Mouse (Mus musculus) liver, embryonic 16.5 days (tissue): ENCODE measurements at regions not wholly inside any gene's neighbourhood (a gene's known extent, or its start where the extent isn't known, plus 50 kb on each side); places are given as distances from the start of the nearest gene placed in this dataset.

Experiments used
- ATAC-seq: fragments of 200-750 bp; cut with Nextera tagmentation; 2 replicates; pipeline ENCODE4 v1.8.0; 2017; ENCODE audit warnings: low read depth, mild to moderate bottlenecking, moderate number of reproducible peaks, moderate library complexity
- H3K27ac ChIP-seq: fragments of 300-500 bp; sonication (generic); 2 replicates; pipeline ENCODE4 v1.5.1; 2014; ENCODE audit warnings: mild to moderate bottlenecking, low read length
- H3K27me3 ChIP-seq: fragments of 300-500 bp; sonication (generic); 2 replicates; pipeline ENCODE4 v1.6.1; 2014; ENCODE audit warnings: low read depth, low read length, mixed read lengths; ENCODE audit not compliant: control insufficient read depth, insufficient read depth
- H3K36me3 ChIP-seq: fragments of 300-500 bp; sonication (generic); 2 replicates; pipeline ENCODE4 v1.6.1; 2014; ENCODE audit warnings: mild to moderate bottlenecking; ENCODE audit not compliant: control insufficient read depth, insufficient read depth
- H3K4me1 ChIP-seq: fragments of 300-500 bp; sonication (generic); 2 replicates; pipeline ENCODE4 v1.6.1; 2014; ENCODE audit warnings: low read depth, low read length, mixed read lengths; ENCODE audit not compliant: control insufficient read depth
- H3K4me2 ChIP-seq: fragments of 300-500 bp; sonication (generic); 2 replicates; pipeline ENCODE4 v1.6.1; 2014; ENCODE audit warnings: low read depth, low read length, mixed read lengths
- H3K4me3 ChIP-seq: fragments of 300-500 bp; sonication (generic); 2 replicates; pipeline ENCODE4 v1.5.1; 2014; ENCODE audit warnings: low read depth, mild to moderate bottlenecking, low read length
- H3K9ac ChIP-seq: fragments of 300-500 bp; sonication (generic); 2 replicates; pipeline ENCODE4 v1.6.1; 2014; ENCODE audit warnings: low read depth, low read length
- H3K9me3 ChIP-seq: fragments of 300-500 bp; sonication (generic); replicated peaks from 2 replicates; pipeline ENCODE4 v1.6.1; 2016; ENCODE audit warnings: low read length; ENCODE audit not compliant: control insufficient read depth
- WGBS: fragments of 180-500 bp; shearing (Covaris S2); extraction: QIAGEN DNeasy Blood & Tissue Kit; methylation state at CpG from one replicate; pipeline ENCODE4 v1.1.7; 2014; ENCODE audit not compliant: insufficient replicate concordance; 5-methylcytosine and 5-hydroxymethylcytosine counted together

- no peak for ATAC-seq
- H3K27ac ChIP-seq: no peak overlapping the region
- 64% methylated on average over 3 of the region's 3 CpGs for WGBS
These were observed 124.2 kb upstream of the Usp24 start for GRCm38 (mm10) chr4:106191843-106192242.

GRCm38 (mm10) chr4:106193204-106193945 is 122.6 kb upstream of the Usp24 start:
- Histone ChIP-seq H3K4me3 (no peak overlapping the region), H3K4me2 (no peak overlapping the region), H3K27me3 (no peaks in the 10 kb centered on the region), H3K36me3 (no peaks in the 10 kb centered on the region), H3K9ac (no peak overlapping the region), H3K4me1 (no peaks in the 10 kb centered on the region), H3K9me3 (no peaks in the 10 kb centered on the region), H3K27ac (no peak overlapping the region)
- 63% methylated on average over 3 of the region's 3 CpGs for WGBS
- ATAC-seq: no peak

More at GRCm38 (mm10) chr4:106191843-106192242, 124.2 kb upstream of the Usp24 start:
- Histone ChIP-seq H3K4me1 (no peaks in the 10 kb centered on the region), H3K36me3 (no peaks in the 10 kb centered on the region), H3K4me2 (no peak overlapping the region), H3K9ac (no peak overlapping the region), H3K4me3 (no peak overlapping the region), H3K27me3 (no peaks in the 10 kb centered on the region), H3K9me3 (no peaks in the 10 kb centered on the region)

- no peaks in the 10 kb centered on the region for H3K4me1 ChIP-seq
- no peak overlapping the region for H3K9ac ChIP-seq
- H3K4me3 ChIP-seq: no peak overlapping the region
- H3K9me3 ChIP-seq: no peaks in the 10 kb centered on the region
- H3K27ac ChIP-seq: peak overlapping the region; percentile 68
- 46% methylated on average over 3 of the region's 3 CpGs for WGBS
- ATAC-seq: peak; percentile 75
- H3K27me3 ChIP-seq: no peaks in the 10 kb centered on the region
- H3K4me2 ChIP-seq: no peak overlapping the region
- no peaks in the 10 kb centered on the region for H3K36me3 ChIP-seq
These were observed 120.4 kb upstream of the Usp24 start for GRCm38 (mm10) chr4:106195497-106196166.

- Histone ChIP-seq H3K27me3 (no peaks in the 10 kb centered on the region), H3K4me3 (no peak overlapping the region), H3K9ac (no peak overlapping the region), H3K36me3 (no peaks in the 10 kb centered on the region), H3K27ac (peak overlapping the region; percentile 71), H3K4me2 (no peak overlapping the region), H3K4me1 (no peaks in the 10 kb centered on the region), H3K9me3 (no peaks in the 10 kb centered on the region)
- WGBS: 34% methylated on average over 11 of the region's 11 CpGs
- ATAC-seq: peak; percentile 57
These were observed 116.2 kb upstream of the Usp24 start for GRCm38 (mm10) chr4:106199833-106200232.

GRCm38 (mm10) chr4:106200241-106200640 is 115.8 kb upstream of the Usp24 start:
- peak overlapping the region; percentile 71 for H3K27ac ChIP-seq
- 50% methylated on average over 6 of the region's 6 CpGs for WGBS

GRCm38 (mm10) chr4:106202554-106202953 is 113.5 kb upstream of the Usp24 start:
- Histone ChIP-seq H3K27me3 (no peaks in the 10 kb centered on the region), H3K27ac (no peak overlapping the region), H3K36me3 (no peaks in the 10 kb centered on the region), H3K4me1 (no peaks in the 10 kb centered on the region), H3K4me2 (no peak overlapping the region), H3K9me3 (no peaks in the 10 kb centered on the region), H3K4me3 (no peak overlapping the region), H3K9ac (no peak overlapping the region)
- ATAC-seq: no peak
- WGBS: 43% methylated on average over 3 of the region's 3 CpGs

More at GRCm38 (mm10) chr4:106200241-106200640, 115.8 kb upstream of the Usp24 start:
- Histone ChIP-seq H3K4me3 (no peak overlapping the region), H3K4me1 (no peaks in the 10 kb centered on the region), H3K27me3 (no peaks in the 10 kb centered on the region), H3K9ac (no peak overlapping the region), H3K4me2 (no peak overlapping the region), H3K36me3 (no peaks in the 10 kb centered on the region), H3K9me3 (no peaks in the 10 kb centered on the region)
- ATAC-seq: peak; percentile 82

GRCm38 (mm10) chr4:106205200-106205599 is 110.8 kb upstream of the Usp24 start:
- H3K4me2 ChIP-seq: no peak overlapping the region
- H3K9ac ChIP-seq: no peak overlapping the region
- H3K36me3 ChIP-seq: no peaks in the 10 kb centered on the region
- H3K27ac ChIP-seq: no peak overlapping the region
- ATAC-seq: no peak
- 54% methylated on average over 2 of the region's 2 CpGs for WGBS
- no peaks in the 10 kb centered on the region for H3K27me3 ChIP-seq
- H3K4me1 ChIP-seq: no peaks in the 10 kb centered on the region
- H3K4me3 ChIP-seq: no peak overlapping the region
- H3K9me3 ChIP-seq: no peaks in the 10 kb centered on the region

GRCm38 (mm10) chr4:106206023-106206422 is 110.0 kb upstream of the Usp24 start:
- no peak overlapping the region for H3K4me3 ChIP-seq
- 0 out of 2 replicates have a peak, but pooled peaks have one; percentile 16 for ATAC-seq
- 50% methylated on average over 2 of the region's 2 CpGs for WGBS

GRCm38 (mm10) chr4:106209465-106209864 is 106.5 kb upstream of the Usp24 start:
- H3K4me3 ChIP-seq: no peak overlapping the region
- ATAC-seq: no peak
- H3K4me2 ChIP-seq: no peak overlapping the region
- no peak overlapping the region for H3K27ac ChIP-seq
- no peaks in the 10 kb centered on the region for H3K9me3 ChIP-seq
- 73% methylated on average over 11 of the region's 11 CpGs for WGBS
- H3K9ac ChIP-seq: no peak overlapping the region
- no peaks in the 10 kb centered on the region for H3K4me1 ChIP-seq
- no peaks in the 10 kb centered on the region for H3K36me3 ChIP-seq
- H3K27me3 ChIP-seq: no peaks in the 10 kb centered on the region

More at GRCm38 (mm10) chr4:106206023-106206422, 110.0 kb upstream of the Usp24 start:
- H3K27me3 ChIP-seq: no peaks in the 10 kb centered on the region
- H3K9me3 ChIP-seq: no peaks in the 10 kb centered on the region
- no peak overlapping the region for H3K27ac ChIP-seq
- no peak overlapping the region for H3K9ac ChIP-seq
- H3K4me1 ChIP-seq: no peaks in the 10 kb centered on the region
- no peak overlapping the region for H3K4me2 ChIP-seq
- no peaks in the 10 kb centered on the region for H3K36me3 ChIP-seq
